Mouse (Mus musculus) E14TG2a.4 (cell line): ENCODE data around the gene Sema6d.

Source experiments
- CTCF ChIP-seq: conservative IDR thresholded peaks from 2 replicates; pipeline ENCODE4 v1.5.1; 2014; ENCODE audit warnings: low read length
- NANOG ChIP-seq: IDR thresholded peaks from 2 replicates; pipeline ENCODE4 v1.6.1; 2014; ENCODE audit warnings: borderline replicate concordance, low read length, mixed read lengths
- POU5F1 ChIP-seq: IDR thresholded peaks from 2 replicates; pipeline ENCODE4 v1.6.1; 2014; ENCODE audit warnings: low read length, borderline replicate concordance

- TF ChIP-seq POU5F1 (no peak), CTCF (no peak), NANOG (no peak)
These were observed 571.5 kb downstream of the Sema6d start for GRCm38 (mm10) chr2:124661316-124661715.
